Mouse (Mus musculus) midbrain, embryonic 16.5 days (tissue): ENCODE data around the gene Coq4. TPM values are rescaled to one million over a fixed set of nuclear protein-coding genes. Genes with fewer than 3 reads are reported as not detected.

Experiments used
- ATAC-seq: fragments of 200-750 bp; cut with Nextera tagmentation; 2 replicates; pipeline ENCODE4 v1.8.0; 2017; ENCODE audit warnings: moderate TSS enrichment
- H3K27ac ChIP-seq: fragments of 300-500 bp; sonication (generic); 2 replicates; pipeline ENCODE4 v1.5.1; 2014; ENCODE audit warnings: mild to moderate bottlenecking, low read length, mixed read lengths
- H3K27me3 ChIP-seq: fragments of 300-500 bp; sonication (generic); 2 replicates; pipeline ENCODE4 v1.6.1; 2014; ENCODE audit warnings: low read depth, low read length, mixed read lengths; ENCODE audit not compliant: control insufficient read depth, insufficient read depth
- H3K36me3 ChIP-seq: fragments of 300-500 bp; sonication (generic); 2 replicates; pipeline ENCODE4 v1.6.1; 2014; ENCODE audit warnings: mild to moderate bottlenecking, low read length, moderate library complexity, mixed read lengths; ENCODE audit not compliant: control insufficient read depth, insufficient read depth
- H3K4me1 ChIP-seq: fragments of 300-500 bp; sonication (generic); 2 replicates; pipeline ENCODE4 v1.6.1; 2014; ENCODE audit warnings: mild to moderate bottlenecking, low read length, mixed read lengths; ENCODE audit not compliant: control insufficient read depth, insufficient read depth
- H3K4me2 ChIP-seq: fragments of 300-500 bp; sonication (generic); 2 replicates; pipeline ENCODE4 v1.6.1; 2014; ENCODE audit warnings: mild to moderate bottlenecking, low read length, mixed read lengths
- H3K4me3 ChIP-seq: fragments of 300-500 bp; sonication (generic); 2 replicates; pipeline ENCODE4 v1.5.1; 2014; ENCODE audit warnings: low read depth, mild to moderate bottlenecking, low read length, moderate library complexity, mixed read lengths
- H3K9ac ChIP-seq: fragments of 300-500 bp; sonication (generic); 2 replicates; pipeline ENCODE4 v1.6.1; 2014; ENCODE audit warnings: low read depth, low read length, mixed read lengths
- H3K9me3 ChIP-seq: fragments of 300-500 bp; sonication (generic); replicated peaks from 2 replicates; pipeline ENCODE4 v1.6.1; 2014; ENCODE audit warnings: mild to moderate bottlenecking, low read length, mixed read lengths; ENCODE audit not compliant: control insufficient read depth, poor library complexity, severe bottlenecking
- WGBS: fragments of 180-500 bp; shearing (Covaris S2); extraction: QIAGEN DNeasy Blood & Tissue Kit; methylation state at CpG from one replicate; pipeline ENCODE4 v1.1.7; 2014; 5-methylcytosine and 5-hydroxymethylcytosine counted together
- polyA plus RNA-seq: library from polyadenylated mRNA; unstranded; fragments of >200 nt; fragmentation: Nextera tagmentation; extraction: Ambion mirVana; gene quantifications from 2 replicates; pipeline ENCODE4 v1.2.1, GENCODE M21; 2015

The Coq4 gene
- polyA plus RNA-seq, 1 experiment from 2014 or later = 40.5 TPM

DNA sequence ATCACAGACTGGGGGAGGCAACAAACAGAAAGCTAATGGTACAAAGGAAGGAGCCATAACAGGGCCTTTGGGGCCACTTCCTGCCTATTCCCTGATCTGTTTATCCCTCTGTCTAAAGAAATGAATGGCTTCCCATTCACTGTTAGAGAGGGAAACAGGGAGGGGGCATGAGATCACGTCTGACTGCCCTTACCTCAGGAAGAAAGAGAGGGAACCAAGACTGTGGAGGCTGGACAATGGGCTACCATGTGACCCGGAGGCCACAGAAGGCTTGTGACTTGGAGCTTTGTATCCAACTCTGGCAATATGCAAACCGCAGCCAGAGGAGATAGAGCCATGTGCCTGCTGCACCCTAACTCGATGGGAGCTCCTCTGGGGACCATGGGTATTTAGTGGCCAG is 3.0 kb upstream of the Coq4 start:
- no peak overlapping the region for H3K9ac ChIP-seq
- no peak overlapping the region for H3K27ac ChIP-seq
- 78% methylated on average over 4 of the region's 4 CpGs for WGBS
- no peaks in the 10 kb centered on the region for H3K9me3 ChIP-seq
- ATAC-seq = no peak
- no peak overlapping the region for H3K4me3 ChIP-seq
- H3K27me3 ChIP-seq = no peaks in the 10 kb centered on the region
- H3K36me3 ChIP-seq = peaks cover 42% of the 10 kb centered on the region
- peaks cover 17% of the 10 kb centered on the region for H3K4me1 ChIP-seq
- no peak overlapping the region for H3K4me2 ChIP-seq

DNA sequence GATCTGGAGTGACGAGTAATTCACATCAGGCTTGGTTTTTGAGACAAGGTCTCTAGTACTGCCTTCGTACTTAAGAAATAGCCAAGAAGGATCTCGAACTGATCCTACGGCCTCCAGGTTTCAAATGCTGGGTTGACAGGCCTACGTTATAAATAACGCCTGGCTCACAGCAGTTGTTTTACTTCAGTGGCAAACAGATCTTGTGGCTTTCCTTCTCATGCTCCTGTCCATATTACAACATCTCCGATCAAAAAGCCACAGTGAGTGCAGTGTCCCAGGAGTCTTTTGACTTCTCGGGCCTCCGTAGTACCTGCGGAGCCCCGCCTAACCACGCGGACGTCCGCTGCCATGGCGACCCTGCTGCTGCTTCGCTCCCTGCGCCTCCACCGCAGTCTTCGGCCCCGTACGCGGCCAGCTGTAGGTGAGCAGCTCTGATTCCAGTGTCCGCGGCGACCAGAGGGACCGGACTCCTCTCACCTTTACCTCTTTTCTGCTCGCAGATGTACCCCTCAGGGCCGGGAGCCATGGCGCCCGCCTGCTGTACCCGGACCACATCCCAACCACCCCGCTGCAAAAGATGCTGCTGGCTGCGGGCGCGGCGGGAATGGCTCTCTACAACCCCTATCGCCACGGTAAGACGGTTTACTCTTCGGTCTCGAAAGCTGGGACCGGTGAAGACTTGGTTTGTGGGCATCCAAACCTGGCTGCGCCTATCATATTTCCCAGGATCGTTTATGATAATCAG is 816 bp downstream of the Coq4 start, which contains the start of gene Trub2:
Gene Trub2, minus strand, starts transcription at position 566 of the 745 bp plus-strand sequence.
- 1% methylated on average over 45 of the region's 45 CpGs for WGBS
- ATAC-seq = peak; percentile 92

GRCm38 (mm10) chr2:29792772-29793487 is 5.6 kb downstream of the Coq4 start:
- ATAC-seq = no peak
- Histone ChIP-seq H3K4me3 (no peak overlapping the region), H3K27ac (no peak overlapping the region), H3K36me3 (peaks cover 24% of the 10 kb centered on the region), H3K4me2 (no peak overlapping the region), H3K9ac (no peak overlapping the region), H3K9me3 (no peaks in the 10 kb centered on the region), H3K27me3 (no peaks in the 10 kb centered on the region), H3K4me1 (peaks cover 9% of the 10 kb centered on the region)
- WGBS = 100% methylated on average over 2 of the region's 2 CpGs

More for the DNA sequence above, 816 bp downstream of the Coq4 start, which contains the start of gene Trub2:
- peak within 1 kb of the TSS; percentile 80 for H3K9ac ChIP-seq
- peak within 1 kb of the TSS; percentile 81 for H3K4me3 ChIP-seq
- H3K27ac ChIP-seq = peak within 1 kb of the TSS; percentile 76
- H3K36me3 ChIP-seq = peaks cover 29% of the 10 kb centered on the region
- H3K4me1 ChIP-seq = peaks cover 17% of the 10 kb centered on the region
- H3K27me3 ChIP-seq = no peaks in the 10 kb centered on the region
- no peaks in the 10 kb centered on the region for H3K9me3 ChIP-seq
- peak within 1 kb of the TSS; percentile 76 for H3K4me2 ChIP-seq

DNA sequence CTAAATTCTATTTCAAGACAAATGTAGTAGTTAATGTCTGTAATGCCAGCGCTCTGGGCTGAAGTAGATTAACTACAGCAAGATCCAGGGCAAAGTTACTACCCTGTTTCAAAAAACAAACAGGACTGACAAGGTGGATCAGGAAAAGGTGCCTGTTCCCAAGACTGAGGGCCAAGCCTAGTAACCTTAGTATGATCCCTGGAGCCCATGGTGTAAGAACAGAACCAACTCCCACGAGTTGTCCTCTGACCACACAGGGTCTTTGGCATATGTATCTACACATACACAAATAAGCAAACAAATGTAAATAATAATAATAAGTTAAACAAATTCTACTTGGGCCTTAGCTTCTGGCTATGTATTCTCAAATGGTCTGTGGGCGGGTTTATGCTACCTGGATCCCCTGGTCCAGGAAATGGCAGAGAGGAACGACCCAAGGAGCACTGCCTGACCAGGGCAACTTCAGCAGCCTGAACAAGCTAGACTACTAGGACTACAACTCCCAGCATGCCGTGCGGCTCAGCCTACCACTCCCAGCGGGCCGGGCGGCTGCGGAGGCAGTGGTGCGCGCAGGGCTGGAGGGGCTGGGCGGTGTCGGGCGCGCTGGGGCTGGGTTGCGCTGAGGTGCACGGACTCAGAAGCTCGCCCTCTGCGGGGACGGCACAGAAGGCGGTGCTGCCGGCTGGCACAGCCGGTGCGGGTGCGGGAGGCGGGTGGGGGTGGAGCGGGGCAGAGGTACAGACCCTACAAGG is 15.0 kb downstream of the Coq4 start, which contains the start of gene Slc27a4:
Gene Slc27a4, plus strand, starts transcription at position 560 of the 752 bp plus-strand sequence.
- peak within 1 kb of the TSS; percentile 83 for H3K4me2 ChIP-seq
- H3K27ac ChIP-seq = peak within 1 kb of the TSS; percentile 93
- WGBS = 7% methylated on average over 19 of the region's 28 CpGs
- no peaks in the 10 kb centered on the region for H3K27me3 ChIP-seq
- H3K4me3 ChIP-seq = peak within 1 kb of the TSS; percentile 98
- peak; percentile 97 for ATAC-seq
- H3K9ac ChIP-seq = peak within 1 kb of the TSS; percentile 96
- H3K9me3 ChIP-seq = no peaks in the 10 kb centered on the region
- H3K36me3 ChIP-seq = peaks cover 18% of the 10 kb centered on the region
- H3K4me1 ChIP-seq = peaks cover 11% of the 10 kb centered on the region

GRCm38 (mm10) chr2:29802827-29803201 is 15.5 kb downstream of the Coq4 start:
- H3K9ac ChIP-seq = peak overlapping the region; percentile 96
- no peaks in the 10 kb centered on the region for H3K9me3 ChIP-seq
- ATAC-seq = peak; percentile 81
- peak overlapping the region; percentile 98 for H3K4me3 ChIP-seq
- H3K27ac ChIP-seq = peak overlapping the region; percentile 93
- WGBS = 1% methylated on average over 37 of the region's 39 CpGs
- no peaks in the 10 kb centered on the region for H3K27me3 ChIP-seq
- peaks cover 11% of the 10 kb centered on the region for H3K4me1 ChIP-seq
- peak overlapping the region; percentile 83 for H3K4me2 ChIP-seq
- H3K36me3 ChIP-seq = peaks cover 23% of the 10 kb centered on the region

DNA sequence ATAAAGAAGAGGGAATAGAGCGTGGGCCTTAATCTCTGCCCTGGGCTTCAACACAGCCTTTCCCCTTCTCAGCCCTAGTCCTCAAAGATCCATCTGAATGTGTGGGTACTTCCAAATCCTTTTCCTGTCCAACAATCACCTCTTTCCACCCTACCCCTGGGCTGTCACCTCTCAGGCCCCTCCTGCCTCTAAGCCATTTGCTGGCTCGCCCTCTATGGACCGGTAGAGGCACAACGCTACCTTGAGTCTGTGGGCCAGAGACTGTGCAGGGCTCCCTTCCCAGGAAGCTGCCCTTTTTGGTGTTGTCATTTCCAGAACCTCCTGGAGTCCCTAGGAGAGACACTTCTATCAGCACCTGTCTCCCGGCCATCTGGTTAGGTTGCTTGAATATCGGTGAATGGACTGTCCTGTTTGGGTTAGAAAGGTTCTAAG is 16.1 kb downstream of the Coq4 start:
- peak overlapping the region; percentile 96 for H3K9ac ChIP-seq
- WGBS = 17% methylated on average over 6 of the region's 6 CpGs
- H3K4me3 ChIP-seq = peak overlapping the region; percentile 98
- H3K27me3 ChIP-seq = no peaks in the 10 kb centered on the region
- ATAC-seq = peak; percentile 49
- peaks cover 24% of the 10 kb centered on the region for H3K36me3 ChIP-seq
- H3K4me2 ChIP-seq = peak overlapping the region; percentile 83
- peaks cover 11% of the 10 kb centered on the region for H3K4me1 ChIP-seq
- no peaks in the 10 kb centered on the region for H3K9me3 ChIP-seq
- peak overlapping the region; percentile 93 for H3K27ac ChIP-seq

- 84% methylated on average over 11 of the region's 11 CpGs for WGBS
- H3K36me3 ChIP-seq = peaks cover 35% of the 10 kb centered on the region
- H3K4me3 ChIP-seq = no peak overlapping the region
- no peaks in the 10 kb centered on the region for H3K9me3 ChIP-seq
- H3K27ac ChIP-seq = no peak overlapping the region
- no peak overlapping the region for H3K4me2 ChIP-seq
- H3K4me1 ChIP-seq = peaks cover 15% of the 10 kb centered on the region; the same call in 1 of the 2 replicates
- H3K9ac ChIP-seq = no peak overlapping the region
- no peak for ATAC-seq
- no peaks in the 10 kb centered on the region for H3K27me3 ChIP-seq
Measured at GRCm38 (mm10) chr2:29815678-29816371, 28.5 kb downstream of the Coq4 start.
